Mouse (Mus musculus) ES-E14 (cell line): ENCODE data around the gene Ablim1. TPM values are rescaled to one million over a fixed set of nuclear protein-coding genes. Genes with fewer than 3 reads are reported as not detected.

ENCODE experiments used
- DNase-seq: peaks from one replicate; pipeline ENCODE4 v3.0.0-alpha.2; 2013; ENCODE audit warnings: low read depth, low spot score
- H3K27ac ChIP-seq: 2 replicates; pipeline ENCODE4 v1.5.1; 2012; ENCODE audit warnings: low read depth, mild to moderate bottlenecking, low read length, moderate library complexity, mixed read lengths; ENCODE audit not compliant: poor library complexity, insufficient read depth, severe bottlenecking
- H3K36me3 ChIP-seq: 2 replicates; pipeline ENCODE4 v1.6.1; 2012; ENCODE audit warnings: mild to moderate bottlenecking, low read length, moderate library complexity, mixed read lengths; ENCODE audit not compliant: control insufficient read depth, poor library complexity, insufficient read depth, severe bottlenecking
- H3K4me1 ChIP-seq, 2 experiments: fragments of 150-350 bp in 1 of 2; sonication (generic) in 1 of 2; 2 replicates each; pipeline ENCODE4 v1.6.1; 2012; ENCODE audit warnings: low read length in 2 of 2, mild to moderate bottlenecking in 1 of 2, mixed read lengths in 1 of 2; ENCODE audit not compliant: control insufficient read depth in 2 of 2, insufficient read depth in 2 of 2, poor library complexity in 1 of 2
- H3K4me3 ChIP-seq, 2 experiments: fragments of 150-350 bp in 1 of 2; sonication (generic) in 1 of 2; 2 replicates each; pipeline ENCODE4 v1.5.1; 2012; ENCODE audit warnings: low read length in 2 of 2, low read depth in 1 of 2, mild to moderate bottlenecking in 1 of 2, mixed read lengths in 1 of 2; ENCODE audit not compliant: insufficient read depth in 1 of 2, poor library complexity in 1 of 2, severe bottlenecking in 1 of 2
- H3K9ac ChIP-seq: 2 replicates; pipeline ENCODE4 v1.6.1; 2012; ENCODE audit warnings: low read depth, mild to moderate bottlenecking, low read length, mixed read lengths; ENCODE audit not compliant: poor library complexity, insufficient read depth, severe bottlenecking
- H3K9me3 ChIP-seq: fragments of 150-350 bp; sonication (generic); 2 replicates; pipeline ENCODE4 v1.6.1; 2012; ENCODE audit warnings: low read depth, mild to moderate bottlenecking, low read length; ENCODE audit not compliant: control insufficient read depth, insufficient read depth
- CHD2 ChIP-seq: IDR thresholded peaks from 2 replicates; pipeline ENCODE4 v1.6.1; 2014; ENCODE audit warnings: mild to moderate bottlenecking, low read depth, low read length, inconsistent platforms
- HCFC1 ChIP-seq: IDR thresholded peaks from 2 replicates; pipeline ENCODE4 v1.6.1; 2012; ENCODE audit warnings: low read length, inconsistent platforms, borderline replicate concordance; ENCODE audit not compliant: insufficient read depth
- MAFK ChIP-seq: IDR thresholded peaks from 2 replicates; pipeline ENCODE4 v1.6.1; 2014; ENCODE audit warnings: mild to moderate bottlenecking, low read depth, low read length, inconsistent platforms; ENCODE audit not compliant: insufficient read depth
- ZC3H11A ChIP-seq: IDR thresholded peaks from 2 replicates; pipeline ENCODE4 v1.6.1; 2012; ENCODE audit warnings: low read depth, mild to moderate bottlenecking, inconsistent platforms, low read length, borderline replicate concordance
- ZNF384 ChIP-seq: IDR thresholded peaks from 2 replicates; pipeline ENCODE4 v1.6.1; 2012; ENCODE audit warnings: low read depth, low read length, inconsistent platforms
- in situ Hi-C, 2 experiments: fragments of 600-800 bp; cut with MboI; formaldehyde crosslinking; loops; one replicate each; pipeline ENCODE4 v1.15.1; 2025; ENCODE audit warnings: low sequenced_read_pairs in 2 of 2, inconsistent platforms in 1 of 2; ENCODE audit not compliant: unreplicated experiment in 2 of 2
- total RNA-seq: library from RNA; depleted of rRNA; stranded (reverse); fragments of 300-350 nt; gene quantifications from 2 replicates; pipeline ENCODE4 v1.2.3, GENCODE M21; 2012

The Ablim1 gene
- total RNA-seq, 1 experiment, result 5.4 TPM

GRCm38 (mm10) chr19:56993763-56994162 lies 321.0 kb downstream of the Ablim1 start:
- Histone ChIP-seq H3K9ac (no peak overlapping the region), H3K9me3 (no peaks in the 10 kb centered on the region), H3K4me1 (peaks cover 0 to 16% of the 10 kb centered on the region in 2 experiments; a peak in 2 of 4 replicates), H3K27ac (no peak overlapping the region), H3K4me3 (no peak overlapping the region), H3K36me3 (no peaks in the 10 kb centered on the region)
- DNase-seq, result no peak
- in situ Hi-C loops, result no loop called here
- TF ChIP-seq ZNF384 (no peak), HCFC1 (no peak), ZC3H11A (no peak), MAFK (no peak), CHD2 (no peak)

- TF ChIP-seq HCFC1 (no peak), MAFK (no peak), ZNF384 (no peak), CHD2 (no peak), ZC3H11A (no peak)
- no peak overlapping the region for H3K9ac ChIP-seq
- in situ Hi-C loops, result no loop called here
- H3K9me3 ChIP-seq, result no peaks in the 10 kb centered on the region
- DNase-seq, result no peak
- H3K36me3 ChIP-seq, result no peaks in the 10 kb centered on the region
- no peak overlapping the region for H3K4me3 ChIP-seq
- H3K27ac ChIP-seq, result no peak overlapping the region
- peaks cover 0 to 18% of the 10 kb centered on the region in 2 experiments; a peak in 2 of 4 replicates for H3K4me1 ChIP-seq
Observed at GRCm38 (mm10) chr19:56992978-56993545, 321.7 kb downstream of the Ablim1 start.

- no peaks in the 10 kb centered on the region for H3K36me3 ChIP-seq
- H3K9me3 ChIP-seq, result no peaks in the 10 kb centered on the region
- H3K4me1 ChIP-seq, result peaks cover 0 to 20% of the 10 kb centered on the region in 2 experiments; a peak in 1 of 4 replicates
- TF ChIP-seq MAFK (no peak), CHD2 (no peak), ZNF384 (no peak), ZC3H11A (no peak), HCFC1 (no peak)
- in situ Hi-C loops, result no loop called here
- no peak overlapping the region for H3K4me3 ChIP-seq
- H3K27ac ChIP-seq, result no peak overlapping the region
- peak; percentile 29 for DNase-seq
- no peak overlapping the region for H3K9ac ChIP-seq
Observed at GRCm38 (mm10) chr19:56990367-56991111, 324.2 kb downstream of the Ablim1 start.

GRCm38 (mm10) chr19:56989171-56989570 lies 325.5 kb downstream of the Ablim1 start:
- Histone ChIP-seq H3K36me3 (no peaks in the 10 kb centered on the region), H3K9me3 (no peaks in the 10 kb centered on the region), H3K4me1 (peaks cover 0 to 20% of the 10 kb centered on the region in 2 experiments; a peak in 1 of 4 replicates), H3K4me3 (no peak overlapping the region), H3K9ac (no peak overlapping the region), H3K27ac (no peak overlapping the region)
- in situ Hi-C loops, result no loop called here
- TF ChIP-seq MAFK, result no peak
- TF ChIP-seq ZC3H11A, result no peak
- no peak for TF ChIP-seq ZNF384
- TF ChIP-seq CHD2, result no peak
- no peak for TF ChIP-seq HCFC1
- DNase-seq, result no peak
